Mouse (Mus musculus) effector memory CD4-positive, alpha-beta T cell, adult 7 months (primary cell): ENCODE results near the gene Casp6. TPM values are rescaled to one million over a fixed set of nuclear protein-coding genes. Genes with fewer than 3 reads are reported as not detected.

Experiments
- polyA plus RNA-seq: library from polyadenylated mRNA; unstranded; fragments of 100-300 nt; shearing (Covaris generic); gene quantifications from one replicate; pipeline ENCODE4 v1.2.1, GENCODE M21; 2017

Casp6 gene
- 25.0 TPM for polyA plus RNA-seq

DNA sequence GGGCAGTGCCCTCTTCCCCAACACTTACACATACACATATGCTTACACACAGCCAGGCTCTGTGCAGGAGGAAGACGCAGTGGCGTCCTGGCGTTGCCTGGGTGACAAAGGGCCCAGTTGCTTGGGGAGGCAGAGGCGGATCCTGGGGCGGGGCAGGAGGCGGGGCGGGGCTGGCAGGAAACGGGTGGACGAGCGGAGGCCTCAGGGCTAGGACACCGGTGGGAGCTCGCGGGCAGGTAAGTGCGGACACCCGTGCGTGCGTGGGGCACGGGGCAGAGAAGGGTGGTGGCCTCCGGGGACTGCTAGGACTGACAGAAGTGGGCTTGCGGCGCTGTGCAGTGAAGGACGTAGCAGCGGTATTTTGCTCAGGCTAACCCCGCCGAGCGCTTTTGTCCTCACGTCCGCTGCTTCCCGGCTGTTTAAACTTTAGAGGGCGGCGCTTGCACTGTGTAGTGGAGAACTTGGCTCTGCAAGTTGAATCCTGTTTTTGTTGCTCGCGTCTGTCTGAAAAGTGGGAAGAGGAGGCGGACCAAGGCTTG is at the start of gene Casp6:
Gene Casp6 (plus strand): TSS at position 155 of the 539 bp plus-strand sequence.

DNA sequence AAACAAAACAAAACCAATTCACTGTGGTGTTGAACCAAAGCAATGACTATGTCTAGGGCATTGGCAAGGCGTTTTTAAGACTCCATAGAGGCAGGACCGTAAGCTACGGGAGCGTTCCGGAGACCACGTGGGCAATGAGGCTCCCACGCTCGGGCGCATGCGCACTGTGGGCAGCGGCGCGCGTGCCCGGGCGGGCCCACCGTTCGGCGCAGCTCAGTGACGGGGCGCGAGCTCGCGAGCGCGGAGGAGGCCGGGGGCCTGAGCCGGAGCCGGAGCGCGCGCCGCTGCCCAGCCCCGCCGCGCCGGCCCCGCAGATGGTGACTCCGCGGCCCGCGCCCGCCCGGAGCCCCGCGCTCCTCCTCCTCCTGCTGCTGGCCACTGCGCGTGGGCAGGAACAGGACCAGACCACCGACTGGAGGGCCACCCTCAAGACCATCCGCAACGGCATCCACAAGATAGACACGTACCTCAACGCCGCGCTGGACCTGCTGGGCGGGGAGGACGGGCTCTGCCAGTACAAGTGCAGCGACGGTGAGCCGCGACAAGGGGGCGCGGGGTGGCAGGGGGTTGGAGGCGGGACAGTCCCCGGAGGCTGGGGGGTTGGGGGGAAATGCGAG is 22.7 kb upstream of the Casp6 start, which contains the start of gene Pla2g12a:
Gene Pla2g12a (plus strand): TSS at position 202 of the 617 bp plus-strand sequence.

Other genes with a start within 250 kb of the Casp6 start
- gene Egf, start 146.1 kb upstream of the Casp6 start, polyA plus RNA-seq, result 4.4 TPM
- gene Lrit3, start 97.4 kb upstream of the Casp6 start, polyA plus RNA-seq, result not detected
- 0.35 TPM for gene Rrh, start 78.8 kb upstream of the Casp6 start, polyA plus RNA-seq
- 86.5 TPM for gene Gar1, start 70.0 kb upstream of the Casp6 start, polyA plus RNA-seq
- not detected for gene Cfi, start 65.5 kb upstream of the Casp6 start, polyA plus RNA-seq
- 9.9 TPM for gene Pla2g12a, start 22.8 kb upstream of the Casp6 start, polyA plus RNA-seq
- 16.6 TPM for gene Mcub, start 68.8 kb downstream of the Casp6 start, polyA plus RNA-seq
- gene Sec24b, start 160.1 kb downstream of the Casp6 start, polyA plus RNA-seq, result 59.1 TPM
- 0.50 TPM for gene Col25a1, start 230.1 kb downstream of the Casp6 start, polyA plus RNA-seq